Mouse (Mus musculus) fat pad, adult 2 months (tissue): ENCODE results near the gene Rph3a.
"Not testable (repeated sequence)": the region's sequence is repeated elsewhere in the genome, so short reads cannot be mapped to it uniquely, and the experiment has no call there.

Source experiments
- DNase-seq: peaks from one replicate; pipeline ENCODE4 v3.0.0-alpha.2; 2011; ENCODE audit warnings: low read depth, low spot score; ENCODE audit errors: extremely low read depth

The Rph3a gene

DNA sequence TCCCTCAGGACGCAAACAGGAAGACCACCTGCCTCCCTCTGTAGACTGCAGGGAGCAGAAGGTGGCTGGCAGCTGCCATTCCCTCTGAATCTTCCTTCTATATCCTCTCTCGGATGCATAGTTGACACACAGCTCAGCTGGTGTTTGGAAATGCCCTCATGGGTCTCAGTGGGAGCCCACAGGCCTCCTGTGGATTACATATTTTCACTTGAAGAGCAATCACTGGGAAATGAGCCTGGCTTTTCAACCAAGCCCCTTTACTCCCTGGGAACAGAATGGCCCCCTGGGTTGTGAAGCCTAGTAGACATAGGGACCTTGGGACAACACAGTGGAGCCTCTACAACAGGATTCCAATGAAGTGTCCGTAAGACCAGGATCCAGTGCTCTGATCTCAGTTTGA lies 33.8 kb downstream of the Rph3a start:
- no peak for DNase-seq

DNA sequence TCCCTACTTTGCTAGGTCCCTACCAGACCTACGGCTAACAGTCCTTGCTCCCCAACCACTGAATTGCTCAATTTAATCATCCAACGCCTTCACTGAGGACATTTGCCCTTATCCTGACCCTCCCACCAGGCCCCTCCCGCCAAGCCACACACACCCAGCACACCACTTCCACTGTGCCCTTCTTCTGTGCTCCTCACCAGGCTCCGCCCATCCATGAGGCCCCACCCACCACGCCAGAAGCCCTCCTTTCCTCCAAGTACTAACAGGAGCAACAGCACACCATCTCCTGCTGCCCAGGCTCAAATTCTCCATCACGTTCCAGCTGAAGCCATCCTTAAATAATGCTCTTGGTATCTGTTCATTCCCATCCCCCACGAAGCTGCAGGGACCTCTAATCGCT lies 35.4 kb downstream of the Rph3a start:
- no peak for DNase-seq

DNA sequence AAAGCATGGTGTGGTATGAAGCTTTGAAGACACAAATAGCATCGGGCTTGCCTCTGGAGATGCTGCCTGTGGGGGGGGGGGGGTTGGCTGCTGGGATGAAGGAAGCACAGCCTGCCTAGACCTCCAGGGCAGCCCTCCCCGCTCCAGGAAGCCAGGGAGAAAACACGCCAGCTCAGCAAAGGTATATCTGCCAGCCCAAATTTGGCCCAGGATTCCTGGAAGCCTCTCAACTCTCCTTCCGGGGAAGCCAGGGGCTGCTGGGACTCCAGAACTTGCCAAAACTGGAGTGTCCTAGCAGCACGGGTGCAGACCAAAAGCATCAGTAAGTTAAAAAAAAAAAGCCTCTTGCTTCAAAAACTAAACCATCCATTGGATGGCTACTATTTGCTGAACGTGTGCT lies 37.6 kb downstream of the Rph3a start:
- no peak for DNase-seq

DNA sequence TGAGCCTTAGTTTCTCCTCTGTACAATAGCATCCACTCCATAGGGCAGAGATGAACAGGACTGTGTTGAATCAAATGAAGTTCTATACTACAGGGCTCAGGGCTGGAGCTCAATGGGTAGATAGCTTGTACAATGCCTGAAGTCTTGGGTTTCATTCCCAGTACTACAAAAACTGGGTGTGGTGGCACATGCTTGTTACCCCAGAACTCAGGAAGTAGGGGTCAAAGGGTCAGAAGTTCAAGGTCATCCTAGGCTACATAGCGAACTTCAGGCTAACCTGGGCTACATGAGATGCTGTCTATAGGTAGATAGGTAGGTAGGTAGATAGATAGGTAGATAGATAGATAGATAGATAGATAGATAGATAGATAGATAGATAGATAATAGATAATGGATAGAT lies 38.6 kb downstream of the Rph3a start:
- no peak for DNase-seq

DNA sequence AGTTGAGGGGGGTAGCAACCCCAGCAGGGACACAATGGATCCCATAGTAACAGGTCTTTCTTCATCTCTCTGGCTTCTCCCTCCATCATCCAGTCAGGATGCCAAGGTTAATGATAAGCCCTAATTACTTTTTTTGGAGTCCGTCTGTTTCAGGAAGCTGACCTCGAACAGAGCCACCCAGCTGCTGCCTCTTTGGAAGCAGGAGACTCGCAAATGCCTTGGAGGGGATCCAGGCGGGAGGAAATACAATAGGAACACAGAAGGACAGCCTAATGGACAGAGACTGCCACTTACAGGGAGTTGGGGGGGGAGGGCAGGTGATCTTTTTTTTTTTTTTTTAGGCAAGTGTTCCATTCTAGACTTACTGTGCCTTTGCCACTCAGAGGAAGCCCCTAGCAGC lies 40.2 kb downstream of the Rph3a start:
- no peak for DNase-seq

DNA sequence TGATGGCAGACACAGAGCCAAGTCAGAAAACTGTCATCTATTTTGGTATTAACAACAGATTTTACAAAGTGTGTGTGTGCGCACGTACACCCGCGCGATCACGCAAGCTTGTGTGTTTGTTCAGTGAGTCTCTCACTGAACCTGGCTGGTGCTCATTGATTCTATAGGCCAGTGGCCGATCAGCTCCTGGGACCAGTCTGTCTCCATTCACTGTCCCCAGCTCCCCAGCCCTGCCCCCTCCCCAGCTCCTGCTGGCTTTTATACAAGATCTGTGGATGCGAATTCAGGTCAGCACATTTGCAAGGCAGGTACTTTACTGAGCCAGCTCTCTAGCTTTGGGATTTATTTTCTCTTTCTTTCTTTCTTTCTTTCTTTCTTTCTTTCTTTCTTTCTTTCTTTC lies 41.1 kb downstream of the Rph3a start:
- DNase-seq = no peak

DNA sequence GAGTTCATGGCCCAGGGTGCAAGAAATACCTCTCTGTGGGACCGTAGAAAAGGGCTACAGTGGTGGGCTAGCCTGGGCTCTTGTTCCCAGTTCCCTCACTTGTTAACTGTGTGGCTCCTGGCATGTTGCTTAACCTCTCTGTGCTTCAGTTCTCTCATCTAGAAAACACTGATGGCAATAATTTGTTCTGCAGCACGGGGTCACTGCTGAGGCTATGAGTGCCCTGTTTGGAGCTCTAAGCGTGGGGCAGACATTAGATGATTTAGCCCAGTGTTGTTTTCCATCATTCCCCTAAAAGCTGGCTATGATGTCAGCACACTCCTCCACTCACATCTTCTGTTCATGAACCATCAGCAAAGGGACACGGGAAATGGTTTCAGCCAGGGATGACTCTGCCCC lies 41.8 kb downstream of the Rph3a start:
- DNase-seq = no peak

DNA sequence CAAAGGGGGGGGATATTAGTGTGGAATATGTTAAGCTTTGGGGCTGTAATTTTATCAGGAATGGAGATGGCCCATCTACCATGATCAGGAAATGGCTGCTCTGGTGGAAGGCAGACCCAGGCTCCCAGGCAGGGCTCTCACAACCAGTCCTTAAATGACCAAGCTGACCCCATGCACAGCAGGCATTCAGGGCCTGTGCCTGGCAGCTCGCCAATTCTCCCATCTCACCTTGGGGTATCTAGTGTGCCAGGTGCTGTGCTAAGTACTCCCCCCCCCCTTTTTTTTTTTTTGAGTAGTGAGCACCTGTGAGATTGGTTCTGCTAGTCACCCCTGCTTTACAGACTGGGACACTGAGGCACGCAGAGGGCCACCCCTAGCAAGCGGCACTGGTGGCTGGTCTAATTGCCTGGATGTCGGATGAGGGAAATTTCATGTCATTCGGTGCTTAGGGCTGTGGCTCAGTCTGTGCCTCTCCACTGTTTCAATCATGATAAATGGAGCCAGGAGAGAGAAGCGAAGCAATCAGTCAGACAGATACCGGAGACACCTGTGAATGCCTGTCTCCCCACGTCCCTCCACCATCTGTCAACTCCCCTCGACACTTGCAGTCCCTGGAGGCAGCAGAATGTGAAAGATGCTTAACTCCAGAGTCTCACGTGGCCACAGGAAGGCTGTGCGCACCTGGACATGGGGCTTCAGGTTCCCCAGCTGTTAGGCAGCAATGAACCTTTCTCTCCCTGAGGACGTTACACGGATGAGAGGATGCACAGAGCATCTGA lies 42.3 kb downstream of the Rph3a start:
- no peak for DNase-seq

DNA sequence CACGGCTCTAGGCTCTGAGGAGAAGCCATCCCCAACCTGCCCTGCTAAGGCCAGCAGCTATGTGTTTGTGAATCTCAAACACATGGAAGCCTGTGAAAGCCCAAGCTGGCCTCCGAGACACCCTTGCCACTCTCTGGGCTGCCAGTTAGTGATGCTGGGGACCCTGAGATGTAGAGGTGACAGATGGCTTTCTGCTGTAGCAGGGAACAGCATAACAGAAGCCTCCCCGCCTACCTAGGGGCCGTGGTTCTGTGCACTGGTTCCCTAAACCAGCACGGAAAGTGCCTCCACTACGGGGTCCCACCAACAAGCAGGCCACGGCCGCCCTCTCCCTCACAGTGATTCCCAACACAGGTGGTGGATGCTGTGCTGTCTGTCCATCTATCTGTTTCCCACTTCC lies 43.0 kb downstream of the Rph3a start:
- DNase-seq = no peak

DNA sequence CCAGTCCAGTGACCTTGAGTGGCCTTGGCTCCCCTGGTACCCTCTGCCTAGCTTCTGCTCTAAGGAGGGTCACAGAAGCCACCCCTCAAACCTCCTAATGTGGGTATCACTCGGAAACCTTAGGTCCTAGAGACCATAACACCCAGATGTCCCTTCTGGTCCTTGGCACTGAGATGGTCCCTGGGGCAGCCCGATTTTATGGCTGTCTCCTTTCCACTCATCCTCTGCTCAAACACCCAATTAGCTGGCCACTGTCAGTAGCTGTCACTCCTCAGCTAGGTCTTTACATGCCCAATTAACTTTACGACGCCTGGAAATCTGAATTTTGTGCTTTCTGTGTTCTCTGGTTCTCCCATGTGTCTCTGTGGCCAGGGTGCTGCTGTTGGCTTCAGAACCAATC lies 43.7 kb downstream of the Rph3a start:
- no peak for DNase-seq

DNA sequence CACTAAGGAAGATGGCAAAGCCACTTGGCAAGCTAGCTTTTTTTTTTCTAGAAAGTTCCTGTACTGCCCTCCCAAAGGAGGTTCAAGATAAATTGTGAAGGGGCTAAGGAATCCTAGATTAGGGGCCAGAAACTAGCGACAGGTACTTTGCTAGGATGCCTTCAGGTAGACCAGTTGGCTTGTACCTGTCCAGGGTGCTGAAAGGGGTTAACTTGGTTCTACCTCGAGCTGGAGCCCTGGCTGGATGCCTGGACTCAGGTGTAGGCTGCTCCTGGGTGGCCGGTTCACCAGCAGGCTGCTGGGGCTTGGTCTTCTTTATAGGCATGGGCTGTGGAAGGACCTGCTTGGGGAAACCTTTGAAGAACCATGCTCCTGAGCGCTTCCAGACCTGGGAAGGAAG lies 48.9 kb downstream of the Rph3a start:
- no peak for DNase-seq

DNA sequence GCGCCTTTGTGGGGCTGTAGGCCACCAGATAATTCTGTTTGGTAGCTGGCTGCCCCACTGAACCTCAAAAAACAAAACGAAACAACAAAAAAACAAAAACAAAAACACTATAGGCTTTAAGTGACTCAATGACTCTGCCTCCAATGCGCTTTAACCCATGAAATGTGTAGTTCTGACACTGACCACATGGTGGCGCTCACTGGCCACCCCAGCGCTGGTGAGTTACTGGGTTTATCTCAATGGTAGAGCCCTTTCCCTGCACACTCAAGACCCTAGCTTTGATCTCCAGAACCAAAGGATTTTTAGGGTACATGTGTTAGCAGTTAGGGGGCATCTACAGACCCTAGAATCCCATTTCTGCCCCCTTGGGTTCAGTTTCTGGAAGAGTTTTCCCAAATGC lies 55.9 kb downstream of the Rph3a start:
- no peak for DNase-seq

DNA sequence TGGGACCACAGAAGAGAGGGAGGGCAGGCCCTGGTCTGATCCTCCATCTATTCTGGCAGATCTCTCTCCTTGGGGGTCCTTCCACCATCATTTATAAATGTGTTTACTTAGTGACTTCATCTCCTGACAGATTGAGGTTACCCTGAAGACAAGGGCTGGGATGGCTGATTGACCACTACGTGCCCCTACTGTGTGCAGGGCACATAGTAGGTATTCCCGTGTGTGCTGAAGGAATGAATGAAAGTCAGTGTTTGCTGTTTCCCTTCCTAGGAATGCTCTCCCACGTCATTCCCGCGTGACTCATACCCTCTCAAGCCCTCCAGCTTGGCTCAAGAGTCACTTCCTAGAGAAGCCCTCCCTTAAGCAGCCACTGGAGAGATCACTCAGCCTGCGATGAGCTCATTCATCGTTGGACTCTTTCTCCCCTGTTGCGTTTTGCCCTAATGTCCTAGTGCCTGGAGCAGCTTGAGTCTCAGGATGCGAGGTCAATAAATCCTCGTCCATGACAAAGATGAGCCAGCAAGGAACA lies 57.6 kb downstream of the Rph3a start:
- no peak for DNase-seq

DNA sequence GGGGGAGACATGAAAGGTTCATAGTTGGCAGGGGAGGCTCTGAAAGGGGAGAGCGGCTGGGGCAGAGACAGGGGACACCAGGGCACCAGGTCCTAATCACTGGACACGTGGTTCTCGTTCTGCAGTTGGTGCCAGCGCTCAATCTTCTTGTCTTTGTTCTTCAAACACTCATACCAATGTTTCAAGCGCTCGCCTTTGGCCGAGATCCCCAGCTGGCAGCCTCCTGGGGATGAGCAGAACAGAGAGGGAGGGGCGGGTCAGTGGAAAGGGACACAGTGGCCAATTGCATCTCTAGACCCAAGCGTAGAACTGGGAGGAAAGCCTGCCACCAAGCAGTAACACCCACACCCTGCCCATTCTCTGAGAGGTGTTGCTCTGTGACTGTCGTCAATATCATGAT lies 67.8 kb downstream of the Rph3a start:
- DNase-seq = no peak

DNA sequence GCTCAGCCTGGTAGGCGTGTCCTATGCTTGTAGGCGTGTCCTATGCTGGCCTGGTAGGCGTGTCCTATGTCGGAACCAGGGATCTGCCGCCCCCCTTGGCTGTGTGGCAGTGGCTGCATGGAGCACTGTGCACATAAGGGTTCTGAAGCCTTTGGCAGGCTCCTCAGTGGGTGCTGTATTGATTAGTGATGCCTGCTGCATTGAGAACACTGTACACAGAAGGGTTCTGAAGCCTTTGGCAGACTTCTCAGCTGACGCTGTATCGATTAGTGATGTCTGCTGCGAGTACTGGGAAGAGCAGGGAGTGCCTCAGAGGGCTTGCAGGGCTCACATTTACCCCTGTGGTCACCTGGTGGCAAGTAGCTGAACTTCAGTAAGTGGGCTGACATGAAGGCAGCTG lies 71.3 kb downstream of the Rph3a start:
- no peak for DNase-seq

DNA sequence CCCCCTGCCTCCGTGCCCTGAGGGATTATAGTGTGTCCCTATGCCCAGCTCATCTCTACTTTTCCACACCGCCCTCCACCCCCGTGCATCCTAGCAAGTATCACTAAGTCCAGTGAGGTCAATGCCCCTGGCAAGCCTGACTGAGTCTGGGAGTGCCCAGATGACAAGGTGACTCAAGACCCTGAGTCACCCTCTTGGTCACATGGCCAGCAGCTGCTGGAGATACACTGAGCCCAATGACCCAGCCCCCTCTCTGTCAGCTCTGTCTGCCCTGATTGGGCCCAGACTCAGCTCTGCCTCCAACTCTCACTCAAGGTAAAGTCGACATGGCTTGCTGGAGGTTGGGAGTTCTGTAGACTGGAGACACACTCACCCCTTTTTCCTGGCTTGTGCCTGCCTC lies 72.1 kb downstream of the Rph3a start:
- DNase-seq = no peak

DNA sequence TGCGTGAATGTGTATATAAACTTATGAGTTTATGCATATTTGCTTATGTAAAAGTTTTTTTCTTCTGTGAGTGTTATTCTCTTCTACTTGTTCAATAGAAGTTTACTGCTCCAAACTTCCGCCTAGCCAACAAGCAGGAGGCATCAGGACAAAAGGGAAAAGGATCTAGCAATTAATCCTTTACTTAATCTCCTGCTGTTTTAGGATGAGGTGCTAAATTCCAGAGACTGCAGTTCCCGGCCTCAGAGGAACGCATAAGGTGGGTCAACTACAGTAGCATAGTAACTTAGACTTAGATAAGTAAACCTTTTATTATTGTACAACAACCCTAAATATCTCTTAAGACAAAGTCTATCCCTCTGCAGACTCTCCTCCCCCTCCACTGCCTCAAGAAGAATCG lies 75.9 kb downstream of the Rph3a start:
- DNase-seq = no peak

DNA sequence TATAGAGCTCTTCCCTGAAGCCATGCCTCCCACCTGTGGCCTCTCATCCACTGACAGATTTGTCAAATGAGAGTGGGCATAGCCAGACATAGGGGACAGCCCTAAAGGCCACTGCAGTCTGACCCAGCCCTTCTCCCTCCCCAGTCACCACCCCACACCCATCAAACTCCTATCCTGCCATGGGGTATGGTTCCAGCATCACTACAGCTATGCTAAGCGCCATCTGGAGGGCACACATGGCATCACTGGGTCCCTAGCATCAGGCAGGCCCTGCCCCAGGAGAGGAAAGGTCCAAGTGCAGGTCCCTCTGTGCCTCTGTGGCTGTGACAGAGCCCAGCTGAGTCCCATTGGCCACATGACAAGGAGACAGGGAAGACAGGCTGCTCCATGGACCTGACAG lies 82.9 kb downstream of the Rph3a start:
- DNase-seq = no peak

DNA sequence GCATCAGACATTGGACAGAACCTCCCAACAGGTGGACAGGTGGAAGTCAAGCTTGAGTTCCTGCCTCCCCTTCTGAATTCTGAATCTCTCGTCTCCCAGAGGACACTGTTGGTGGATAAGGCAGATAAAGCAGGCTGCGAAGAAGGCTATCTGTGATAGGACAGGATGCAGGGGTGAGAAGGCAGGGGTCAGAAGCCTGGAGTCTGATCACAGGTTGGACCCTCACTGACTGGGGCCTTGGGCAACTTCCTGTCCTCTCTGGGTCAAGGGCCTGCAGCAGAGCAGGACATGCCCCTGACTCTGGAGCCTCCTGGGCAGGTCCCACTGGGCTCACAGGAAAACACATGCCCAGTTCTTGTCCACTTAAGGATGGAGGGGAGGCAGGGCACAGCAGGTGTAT lies 83.6 kb downstream of the Rph3a start:
- not testable (repeated sequence) for DNase-seq

DNA sequence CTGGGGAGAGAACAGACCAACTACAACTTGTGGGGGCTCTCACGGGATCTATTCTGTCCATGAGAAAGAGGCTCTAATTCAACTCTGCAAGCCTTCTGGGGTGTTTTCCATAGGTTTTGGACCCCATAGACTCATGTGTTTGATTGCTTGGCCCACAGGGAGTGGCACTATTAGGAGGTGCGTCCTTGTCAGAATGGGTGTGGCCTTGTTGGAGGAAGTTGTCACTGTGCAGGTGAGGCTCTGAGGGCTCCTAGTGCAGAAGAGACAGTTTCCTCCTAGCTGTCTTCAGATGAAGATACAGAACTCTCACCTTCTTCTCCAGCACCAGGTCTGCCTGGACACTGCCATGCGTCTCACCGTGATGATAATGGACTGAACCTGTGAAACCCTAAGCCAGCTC lies 85.4 kb downstream of the Rph3a start:
- DNase-seq = not testable (repeated sequence)

DNA sequence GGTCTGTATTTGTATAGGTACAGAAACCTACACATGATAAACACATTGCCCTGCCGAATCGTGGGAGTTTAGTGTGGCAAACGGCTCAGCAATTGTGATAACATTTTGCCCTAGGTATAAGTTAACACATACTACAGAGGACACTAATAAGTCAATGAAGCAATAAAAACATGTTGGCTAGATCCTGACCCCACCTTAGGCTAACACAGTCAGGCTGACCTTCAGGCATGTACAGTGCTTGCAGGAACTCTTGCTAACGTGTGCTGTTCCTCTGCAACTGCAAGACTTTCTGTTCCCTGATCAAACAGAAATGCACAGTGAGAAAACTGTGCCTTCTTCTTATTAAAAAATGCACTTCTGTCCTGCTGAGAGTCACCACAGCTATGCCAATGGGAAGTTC lies 85.9 kb downstream of the Rph3a start:
- no peak for DNase-seq

DNA sequence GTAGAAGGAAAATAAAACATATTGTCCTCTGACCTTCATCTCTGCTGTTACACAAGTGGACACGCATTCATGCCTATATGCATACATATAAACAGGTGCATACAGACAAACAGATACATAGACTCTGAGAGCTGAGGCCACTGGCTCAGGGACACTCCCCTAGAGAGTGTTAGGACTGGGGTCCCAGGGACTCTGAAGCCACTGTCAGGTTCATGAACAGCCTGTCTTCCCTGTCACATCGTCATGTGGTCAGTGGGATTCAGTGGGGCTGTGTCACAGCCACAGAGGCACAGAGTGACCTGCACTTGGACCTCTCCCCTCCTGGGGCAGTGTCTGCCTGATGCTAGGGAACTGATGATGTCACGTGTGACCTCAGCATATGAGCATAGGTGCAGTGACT lies 89.6 kb downstream of the Rph3a start:
- DNase-seq = no peak
